Mouse (Mus musculus): ENCODE results near the gene Tctex1d4. TPM values are rescaled to one million over a fixed set of nuclear protein-coding genes. Genes with fewer than 3 reads are reported as not detected.

Tctex1d4 gene
- total RNA-seq (2021) = not detected
- long read RNA-seq, experiment 1 = 0 reads
- long read RNA-seq, experiment 2 = 0 reads

GRCm38 (mm10) chr4:117126675-117127290 is at the start of gene Tctex1d4:
Tctex1d4 (plus strand) TSS chr4:117126794.
- no peak for TF ChIP-seq CTCF (IDR thresholded peaks at IDR 0.05)
- no peak for DNase-seq (ENCODE audit: extremely low spot score in 1 of 2, low spot score in 2 of 2)
- intact Hi-C loops (cut with DNase I) = no loop called here
- peak within 1 kb of the TSS; percentile 98 for H3K27ac ChIP-seq
- H3K4me3 ChIP-seq = no peak within 1 kb of the TSS

GRCm38 (mm10) chr4:117087948-117088640 is 38.5 kb upstream of the Tctex1d4 start:
- TF ChIP-seq CTCF (IDR thresholded peaks at IDR 0.05) = no peak
- no peak for DNase-seq (ENCODE audit: extremely low spot score in 1 of 2, low spot score in 2 of 2)
- H3K27ac ChIP-seq = no peak overlapping the region
- intact Hi-C loops (cut with DNase I) = no loop called here
- no peak overlapping the region for H3K4me3 ChIP-seq

- no peak for DNase-seq (ENCODE audit: extremely low spot score in 1 of 2, low spot score in 2 of 2)
- no peak overlapping the region for H3K4me3 ChIP-seq
- intact Hi-C loops (cut with DNase I) = no loop called here
- H3K27ac ChIP-seq = no peak overlapping the region
- no peak for TF ChIP-seq CTCF (IDR thresholded peaks at IDR 0.05)
Measured at GRCm38 (mm10) chr4:117090586-117090985, 36.0 kb upstream of the Tctex1d4 start.

DNA sequence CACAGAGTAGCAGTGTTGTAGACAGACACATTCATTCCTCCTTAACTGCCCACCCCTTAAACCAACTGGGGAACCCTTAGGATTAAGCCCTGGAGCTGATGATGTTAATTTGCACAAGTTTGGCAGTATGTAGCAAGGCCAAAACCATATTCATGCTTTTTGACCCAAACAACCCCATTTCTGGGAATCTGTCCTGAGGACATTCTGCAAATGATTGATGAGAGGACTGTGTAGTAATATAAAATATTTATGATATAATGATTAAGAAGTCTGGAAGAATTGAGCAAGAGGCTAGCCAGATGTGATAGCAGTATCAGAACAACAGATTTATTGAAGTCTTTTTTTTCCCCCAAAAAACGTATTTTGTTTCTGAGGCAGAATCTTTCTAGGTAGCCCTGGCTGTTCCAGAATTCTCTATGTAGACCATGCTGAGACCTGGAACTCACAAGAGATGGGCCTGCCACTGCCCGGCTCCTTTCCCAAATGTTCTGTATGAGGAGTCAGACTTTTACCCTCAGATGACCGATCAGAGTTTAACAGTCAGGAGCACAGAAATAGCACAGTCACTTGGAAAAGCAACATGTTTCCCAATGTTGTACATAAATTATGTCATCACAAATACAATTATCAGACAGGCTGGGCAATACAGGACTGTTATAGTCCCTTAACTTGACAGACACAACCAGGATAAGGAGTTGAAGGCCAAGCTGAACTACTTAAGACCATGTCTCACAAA is 31.8 kb upstream of the Tctex1d4 start:
- intact Hi-C loops (cut with DNase I) = no loop called here
- no peak for TF ChIP-seq CTCF (IDR thresholded peaks at IDR 0.05)
- DNase-seq (ENCODE audit: extremely low spot score in 1 of 2, low spot score in 2 of 2) = no peak
- no peak overlapping the region for H3K27ac ChIP-seq
- no peak overlapping the region for H3K4me3 ChIP-seq

DNA sequence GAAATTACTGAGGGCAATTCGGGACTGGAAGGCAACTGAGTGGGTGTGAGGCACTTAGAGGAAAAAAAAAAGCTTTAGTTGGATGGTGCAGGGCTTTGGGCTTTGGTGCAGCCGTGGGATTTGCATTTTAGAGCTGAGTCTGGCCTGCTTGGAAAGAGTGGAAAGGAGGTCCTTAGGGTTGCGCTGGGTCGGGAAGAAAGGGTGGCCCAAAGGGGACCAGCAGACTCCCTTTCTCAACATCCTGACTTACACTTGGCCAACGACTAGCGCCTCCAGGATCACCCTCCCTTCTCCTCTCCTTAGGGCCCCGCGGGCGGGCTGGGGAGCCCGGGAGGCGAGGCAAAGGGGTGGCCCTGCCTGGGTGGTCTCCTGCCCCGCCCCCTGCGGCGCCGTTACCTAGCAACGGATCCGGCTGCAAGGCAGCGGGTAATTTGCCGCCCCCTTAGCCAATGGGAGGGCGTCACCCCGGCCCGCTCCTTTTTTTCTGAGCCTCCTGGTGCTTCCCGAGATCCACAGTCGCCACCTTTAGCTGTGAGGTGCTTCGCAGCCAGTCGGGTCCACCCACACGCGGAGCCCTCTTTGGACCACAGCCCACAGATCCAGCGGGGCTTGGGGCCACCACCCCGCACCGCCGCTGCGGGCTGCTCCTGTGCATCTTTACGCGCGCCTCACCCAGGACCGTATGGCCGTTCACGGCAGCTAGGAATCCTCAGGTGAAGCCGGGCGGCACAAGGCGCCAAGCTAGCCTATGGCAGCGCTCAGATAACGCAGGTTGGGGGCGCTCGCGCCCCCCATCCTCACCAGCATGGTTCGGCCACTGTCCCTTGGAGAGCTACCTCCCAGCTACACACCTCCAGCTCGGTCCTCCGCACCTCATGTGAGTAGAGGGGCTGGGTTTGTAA is 30.8 kb upstream of the Tctex1d4 start, which contains the start of gene Ptch2:
Gene Ptch2 (plus strand): TSS at position 525 of the 902 bp plus-strand sequence.
- peak; percentile 22 to 52 for DNase-seq (ENCODE audit: extremely low spot score in 1 of 2, low spot score in 2 of 2)
- TF ChIP-seq CTCF (IDR thresholded peaks at IDR 0.05) = no peak; the same call in 1 of the 2 replicates
- intact Hi-C loops (cut with DNase I) = no loop called here
- H3K4me3 ChIP-seq = peak within 1 kb of the TSS; percentile 58
- no peak within 1 kb of the TSS for H3K27ac ChIP-seq

DNA sequence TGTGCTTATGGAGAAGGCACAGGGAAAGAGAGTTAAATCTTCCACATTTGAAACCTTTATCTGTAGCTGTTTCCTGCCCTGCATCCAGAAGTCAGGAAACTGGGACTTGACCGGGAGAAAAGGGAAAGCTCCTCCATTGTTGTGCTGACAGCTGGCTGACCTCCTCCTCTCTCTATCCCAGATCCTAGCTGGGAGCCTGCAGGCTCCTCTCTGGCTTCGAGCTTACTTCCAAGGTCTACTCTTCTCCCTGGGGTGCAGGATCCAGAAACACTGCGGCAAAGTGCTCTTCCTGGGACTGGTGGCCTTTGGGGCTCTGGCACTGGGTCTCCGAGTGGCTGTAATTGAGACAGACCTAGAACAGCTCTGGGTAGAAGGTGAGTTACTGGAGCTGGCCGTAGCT is 29.9 kb upstream of the Tctex1d4 start:
- TF ChIP-seq CTCF (IDR thresholded peaks at IDR 0.05) = no peak
- intact Hi-C loops (cut with DNase I) = no loop called here
- Histone ChIP-seq H3K4me3 (peak overlapping the region; percentile 58), H3K27ac (no peak overlapping the region)
- no peak for DNase-seq (ENCODE audit: extremely low spot score in 1 of 2, low spot score in 2 of 2)

GRCm38 (mm10) chr4:117097969-117098763 is 28.4 kb upstream of the Tctex1d4 start:
- intact Hi-C loops (cut with DNase I) = no loop called here
- no peak for TF ChIP-seq CTCF (IDR thresholded peaks at IDR 0.05)
- DNase-seq (ENCODE audit: extremely low spot score in 1 of 2, low spot score in 2 of 2) = no peak
- Histone ChIP-seq H3K27ac (no peak overlapping the region), H3K4me3 (no peak overlapping the region)

GRCm38 (mm10) chr4:117098764-117099036 is 27.9 kb upstream of the Tctex1d4 start:
- intact Hi-C loops (cut with DNase I) = no loop called here
- TF ChIP-seq CTCF (IDR thresholded peaks at IDR 0.05) = no peak
- H3K27ac ChIP-seq = no peak overlapping the region
- no peak overlapping the region for H3K4me3 ChIP-seq
- no peak for DNase-seq (ENCODE audit: extremely low spot score in 1 of 2, low spot score in 2 of 2)

DNA sequence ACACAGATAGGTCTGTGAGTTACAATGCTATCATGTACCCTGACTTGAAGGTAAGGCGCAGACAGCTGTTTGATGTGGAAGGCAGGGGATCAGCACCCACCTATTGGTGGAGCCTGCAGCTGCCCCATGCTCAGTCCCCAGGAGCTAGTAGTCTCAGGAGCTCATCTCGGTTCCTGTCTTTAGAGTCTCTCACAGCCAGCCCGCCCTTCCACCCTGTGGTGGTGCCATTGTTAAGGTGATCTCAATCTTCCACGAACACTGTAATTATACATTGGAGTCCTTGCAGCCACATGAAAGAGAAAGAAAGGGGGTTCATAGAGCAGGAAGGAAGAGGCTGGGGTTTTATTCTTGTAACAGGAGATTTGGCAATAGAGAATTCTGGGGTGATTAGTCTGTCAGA is 26.6 kb upstream of the Tctex1d4 start:
- H3K4me3 ChIP-seq = no peak overlapping the region
- H3K27ac ChIP-seq = no peak overlapping the region
- no peak for DNase-seq (ENCODE audit: extremely low spot score in 1 of 2, low spot score in 2 of 2)
- intact Hi-C loops (cut with DNase I) = no loop called here
- no peak for TF ChIP-seq CTCF (IDR thresholded peaks at IDR 0.05)

DNA sequence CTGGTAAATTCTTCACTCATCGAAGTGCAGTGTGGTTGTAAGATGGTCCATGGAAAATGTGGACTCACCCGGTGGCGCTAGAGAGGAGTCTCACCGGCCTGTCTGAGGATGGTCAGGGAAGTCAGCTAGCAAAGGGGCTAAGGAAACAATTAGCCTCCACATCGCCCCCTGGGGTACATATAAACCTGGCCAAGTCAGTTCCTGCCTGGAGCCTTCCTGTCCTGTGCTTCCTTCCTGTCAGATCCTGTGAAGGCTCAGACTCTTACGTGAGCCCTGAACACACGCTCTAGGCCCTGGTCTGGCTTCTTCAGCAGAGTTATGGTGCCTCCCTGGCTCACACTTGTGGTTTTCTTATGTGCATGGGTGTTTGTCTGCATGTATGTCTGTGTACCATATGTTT is 25.4 kb upstream of the Tctex1d4 start:
- no peak overlapping the region for H3K4me3 ChIP-seq
- no peak for DNase-seq (ENCODE audit: extremely low spot score in 1 of 2, low spot score in 2 of 2)
- TF ChIP-seq CTCF (IDR thresholded peaks at IDR 0.05) = peak; percentile 22
- intact Hi-C loops (cut with DNase I) = no loop called here
- H3K27ac ChIP-seq = no peak overlapping the region

DNA sequence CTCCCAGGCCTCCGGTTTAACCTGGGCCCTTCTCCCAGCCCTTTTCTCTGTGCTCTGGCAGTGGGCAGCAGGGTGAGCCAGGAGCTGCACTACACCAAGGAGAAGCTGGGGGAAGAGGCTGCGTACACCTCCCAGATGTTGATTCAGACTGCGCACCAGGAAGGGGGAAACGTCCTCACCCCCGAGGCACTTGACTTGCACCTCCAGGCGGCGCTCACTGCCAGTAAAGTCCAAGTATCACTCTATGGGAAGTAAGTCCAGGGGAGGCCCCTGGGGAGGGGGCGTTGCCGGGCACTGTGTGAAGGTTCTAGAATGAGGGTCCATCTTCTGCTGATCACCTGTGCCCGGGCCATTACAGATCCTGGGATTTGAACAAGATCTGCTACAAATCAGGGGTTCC is 21.9 kb upstream of the Tctex1d4 start:
- Histone ChIP-seq H3K27ac (no peak overlapping the region), H3K4me3 (no peak overlapping the region)
- no peak for DNase-seq (ENCODE audit: extremely low spot score in 1 of 2, low spot score in 2 of 2)
- no peak; the same call in none of the 2 replicates for TF ChIP-seq CTCF (IDR thresholded peaks at IDR 0.05)
- intact Hi-C loops (cut with DNase I) = no loop called here

Data from left cerebral cortex, adult 2 months (tissue).